Mouse (Mus musculus): ENCODE results near the gene Olfr984.

GRCm38 (mm10) chr9:40141544-40141943, 27.5 kb upstream of the Olfr984 start:
- no peak for TF ChIP-seq CTCF (IDR thresholded peaks at IDR 0.05; ENCODE audit: extremely low read depth, insufficient read depth, insufficient read length, insufficient replicate concordance)
- no peak for TF ChIP-seq POLR2A (IDR thresholded peaks at IDR 0.05; ENCODE audit: low read depth, low read length)

Measured in spleen, adult 2 months (tissue).